Comparison of ENCODE assay signal across 9 mouse cellular contexts in the genomic region with DNA sequence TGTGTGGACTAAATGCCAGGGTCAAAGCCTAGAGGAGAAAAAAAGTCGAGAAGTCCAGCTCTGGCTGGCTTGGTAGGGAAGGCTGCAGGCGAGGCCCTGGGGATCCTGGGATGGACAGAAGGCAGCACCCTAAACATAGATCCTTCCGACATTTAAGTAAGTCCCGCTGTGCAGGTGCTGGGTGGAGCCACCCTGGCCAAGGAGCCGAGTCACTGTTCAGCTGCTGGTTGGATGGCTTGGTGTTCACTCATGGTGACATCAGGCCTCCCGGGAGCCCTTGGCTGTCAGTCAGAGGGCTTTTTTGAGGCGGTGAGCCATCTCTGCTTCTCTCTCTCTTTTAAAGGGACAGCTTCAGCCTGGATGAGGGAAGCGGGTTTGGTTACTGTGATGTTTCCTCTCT. TPM values are rescaled to one million over a fixed set of nuclear protein-coding genes. Genes with fewer than 3 reads are reported as not detected.
A peak's percentile ranks its signal among the peaks of the same experiment; 100 is the strongest.
DNase-seq lines count a peak whose midpoint lies in the region; ATAC-seq and TF ChIP-seq lines count a peak whose summit lies in the region.
"Had no signal": no experiment of that assay in that cellular context is flagged by ENCODE, and none has a peak within 500 bp of the region (broad histone marks: within the 10 kb centered on the region; RNA-seq: fewer than 3 reads in every experiment).

No protein-coding gene starts in this region.

- no peak overlapping the region for H3K27ac ChIP-seq in kidney, embryonic 14.5 days (ENCODE audit: low read depth, low read length)
- H3K27ac ChIP-seq in liver, embryonic 11.5 days (ENCODE audit: low read depth, low read length), result no peak overlapping the region
- no peak overlapping the region for H3K27ac ChIP-seq in layer of hippocampus, adult 2 months
- H3K27ac ChIP-seq: embryonic facial prominence, embryonic 12.5 days had no signal

- no peaks in the 10 kb centered on the region for H3K36me3 ChIP-seq in kidney, embryonic 14.5 days (ENCODE audit: control insufficient read depth, insufficient read depth, low read length)
- H3K36me3 ChIP-seq in liver, embryonic 11.5 days (ENCODE audit: control insufficient read depth, insufficient read depth, low read length), result no peaks in the 10 kb centered on the region
- H3K36me3 ChIP-seq: embryonic facial prominence, embryonic 12.5 days had no signal

- no peak overlapping the region for H3K4me2 ChIP-seq in kidney, embryonic 14.5 days (replicated peaks; ENCODE audit: low read depth, low read length)
- H3K4me2 ChIP-seq in liver, embryonic 11.5 days, result no peak overlapping the region
- H3K4me2 ChIP-seq: embryonic facial prominence, embryonic 12.5 days had no signal

- no peaks in the 10 kb centered on the region for H3K4me1 ChIP-seq in kidney, embryonic 14.5 days (ENCODE audit: control insufficient read depth, insufficient read depth, low read length)
- no peaks in the 10 kb centered on the region for H3K4me1 ChIP-seq in liver, embryonic 11.5 days (replicated peaks; ENCODE audit: control insufficient read depth, insufficient read depth, low read length)
- H3K4me1 ChIP-seq: embryonic facial prominence, embryonic 12.5 days had no signal

- intact Hi-C loops in gastrocnemius, postnatal 36 days (cut with DNase I), result no loop called here

- peak; percentile 22 to 26 for DNase-seq in kidney, postnatal 4 days
- DNase-seq in brain, embryonic 14.5 days (ENCODE audit: low read depth), result peak; percentile 60
- peak; percentile 60 to 66 for DNase-seq in gastrocnemius, postnatal 36 days
- peak; percentile 29 to 44 for DNase-seq in left cerebral cortex, adult 18-20 months (ENCODE audit: low spot score in 2 of 2)
- DNase-seq in urinary bladder, adult 2 months (ENCODE audit: low spot score), result no peak
- no peak for DNase-seq in liver, embryonic 11.5 days (ENCODE audit: low spot score)
- no peak for DNase-seq in layer of hippocampus, adult 2 months (ENCODE audit: low spot score in 2 of 2)

- no peaks in the 10 kb centered on the region for H3K9me3 ChIP-seq in kidney, embryonic 14.5 days (ENCODE audit: control insufficient read depth, low read length)
- no peaks in the 10 kb centered on the region for H3K9me3 ChIP-seq in liver, embryonic 11.5 days (ENCODE audit: control insufficient read depth, low read length)
- H3K9me3 ChIP-seq: embryonic facial prominence, embryonic 12.5 days had no signal

- no peak for TF ChIP-seq POLR2A in brain, embryonic 14.5 days (IDR thresholded peaks at IDR 0.05; ENCODE audit: borderline replicate concordance, extremely low read depth, insufficient read depth, insufficient read length, poor library complexity, severe bottlenecking)

- ATAC-seq in kidney, embryonic 14.5 days (ENCODE audit: low FRiP score, low TSS enrichment), result no peak
- no peak for ATAC-seq in liver, embryonic 11.5 days (replicated peaks; ENCODE audit: low FRiP score)

- H3K9ac ChIP-seq in kidney, embryonic 14.5 days (ENCODE audit: low read depth, low read length), result no peak overlapping the region
- no peak overlapping the region for H3K9ac ChIP-seq in liver, embryonic 11.5 days (ENCODE audit: low read depth, low read length)
- H3K9ac ChIP-seq: embryonic facial prominence, embryonic 12.5 days had no signal

- H3K4me3 ChIP-seq in kidney, embryonic 14.5 days (ENCODE audit: low read length), result no peak overlapping the region
- H3K4me3 ChIP-seq in liver, embryonic 11.5 days (ENCODE audit: low read depth, low read length), result no peak overlapping the region
- no peak overlapping the region for H3K4me3 ChIP-seq in layer of hippocampus, adult 2 months
- H3K4me3 ChIP-seq: embryonic facial prominence, embryonic 12.5 days had no signal

- TF ChIP-seq CTCF in brain, embryonic 14.5 days (IDR thresholded peaks at IDR 0.05; ENCODE audit: borderline replicate concordance, extremely low read depth, insufficient read depth, insufficient read length), result no peak
- no peak for TF ChIP-seq CTCF in layer of hippocampus, adult 2 months (conservative IDR thresholded peaks at IDR 0.05)

- H3K27me3 ChIP-seq in kidney, embryonic 14.5 days (ENCODE audit: control insufficient read depth, insufficient read depth, low read length), result peaks cover 7% of the 10 kb centered on the region; the same call in 1 of the 2 replicates
- no peaks in the 10 kb centered on the region for H3K27me3 ChIP-seq in liver, embryonic 11.5 days (replicated peaks; ENCODE audit: control insufficient read depth, insufficient read depth, low read length)

- WGBS in kidney, embryonic 14.5 days, result 39% methylated on average over 8 of the region's 8 CpGs
- 34% methylated on average over 8 of the region's 8 CpGs for WGBS in liver, embryonic 11.5 days

RNA-seq across cellular contexts. Expression of gene Rims4, which starts 21.0 kb away (rescaled TPM):
- polyA plus RNA-seq in kidney, embryonic 14.5 days (2014; fragmentation: Nextera tagmentation; extraction: Ambion mirVana), result 0.51 and 0.70 TPM in 2 replicates
- polyA plus RNA-seq in brain, embryonic 14.5 days (2012; rRNA removed), result 5.6 and 13.4 TPM in 2 replicates
- 1 to 10 TPM in 1 of 2 experiments, under 1 TPM in 1; 0.86 to 1.3 TPM for total RNA-seq in gastrocnemius, postnatal 36 days (2021)
- total RNA-seq in left cerebral cortex, adult 18-20 months (2021), result 10 to 100 TPM; 85.6 TPM
- polyA plus RNA-seq in urinary bladder, adult 2 months (2012; rRNA removed), result 0.04 TPM in 2 replicates
- 0.08 and 0.11 TPM in 2 replicates for polyA plus RNA-seq in liver, embryonic 11.5 days (2014; fragmentation: Nextera tagmentation; extraction: Ambion mirVana)
- total RNA-seq in layer of hippocampus, adult 2 months (2021), result 10 to 100 TPM; 37.0 to 39.9 TPM

RNA-seq across cellular contexts. Expression of gene Ywhab, which starts 55.2 kb away (rescaled TPM):
- polyA plus RNA-seq in kidney, embryonic 14.5 days (2014; fragmentation: Nextera tagmentation; extraction: Ambion mirVana), result 217 and 305 TPM in 2 replicates
- polyA plus RNA-seq in brain, embryonic 14.5 days (2012; rRNA removed), result 139 and 214 TPM in 2 replicates
- 10 to 100 TPM; 34.7 to 37.9 TPM for total RNA-seq in gastrocnemius, postnatal 36 days (2021)
- 100 to 1,000 TPM; 469 to 487 TPM for total RNA-seq in left cerebral cortex, adult 18-20 months (2021)
- 134 and 158 TPM in 2 replicates for polyA plus RNA-seq in urinary bladder, adult 2 months (2012; rRNA removed)
- polyA plus RNA-seq in liver, embryonic 11.5 days (2014; fragmentation: Nextera tagmentation; extraction: Ambion mirVana), result 228 and 233 TPM in 2 replicates
- total RNA-seq in layer of hippocampus, adult 2 months (2021), result 100 to 1,000 TPM; 520 to 529 TPM

Comparison
In these comparisons a context has a peak if more than half of its experiments do, and no peak if none do; other contexts are left out.
1. DNase-seq: peak in kidney, postnatal 4 days (2 of 2), brain, embryonic 14.5 days (single experiment), gastrocnemius, postnatal 36 days (2 of 2) and left cerebral cortex, adult 18-20 months (2 of 2); none in urinary bladder, adult 2 months (single experiment), liver, embryonic 11.5 days (single experiment) and layer of hippocampus, adult 2 months (0 of 2).